Mouse (Mus musculus) Patski (cell line): ENCODE measurements around the gene Camk1d. TPM values are rescaled to one million over a fixed set of nuclear protein-coding genes. Genes with fewer than 3 reads are reported as not detected.

Source experiments
- ATAC-seq: fragments of 100-300 bp; one replicate; pipeline ENCODE4 v1.8.0; 2021
- CTCF ChIA-PET: fragments of 350-600 bp; sonication (Branson Sonifier 250); formaldehyde crosslinking; loops from one replicate; lab custom pipeline; 2022; ENCODE audit warnings: inconsistent platforms; lab: Charles Lee
- POLR2A ChIA-PET: fragments of 350-600 bp; sonication (Branson Sonifier 250); formaldehyde crosslinking; loops from one replicate; lab custom pipeline; 2022; ENCODE audit warnings: antibody characterized with exemption, inconsistent platforms; lab: Charles Lee
- DNase-seq: peaks from one replicate; pipeline ENCODE4 v3.0.0-alpha.2; 2011; ENCODE audit warnings: low read depth, low spot score
- H3K27me3 ChIP-seq: fragments of 371-371 bp; one replicate; pipeline ENCODE4 v1.5.1; 2021
- CTCF ChIP-seq: fragments of 100-300 bp; IDR thresholded peaks from one replicate; pipeline ENCODE4 v1.5.1; 2021
- in situ Hi-C: fragments of 300-500 bp; cut with MboI; formaldehyde crosslinking; loops from 3 replicates; pipeline ENCODE4 v1.11.1; 2018; ENCODE audit warnings: low pct_unique_long_range_greater_than_20kb, mixed read lengths
- polyA plus RNA-seq: library from polyadenylated mRNA; unstranded; gene quantifications from one replicate; pipeline ENCODE4 v1.2.3, GENCODE M21; 2021

The Camk1d gene
- polyA plus RNA-seq, 1 experiment from 2014 or later, result 2.0 TPM

GRCm38 (mm10) chr2:5670146-5670545 is 44.2 kb downstream of the Camk1d start:
- no peaks in the 10 kb centered on the region for H3K27me3 ChIP-seq
- in situ Hi-C loops, result no loop called here
- no peak for ATAC-seq
- POLR2A ChIA-PET, result no interaction called here
- CTCF ChIA-PET, result interaction anchor here (1.0 kb wide), 1 partner anchor 100 kb away, joined by 3 read pairs; no protein-coding TSS in a partner anchor
- TF ChIP-seq CTCF, result no peak
- no peak for DNase-seq

GRCm38 (mm10) chr2:5669498-5670040 is 44.7 kb downstream of the Camk1d start:
- POLR2A ChIA-PET, result no interaction called here
- in situ Hi-C loops, result no loop called here
- H3K27me3 ChIP-seq, result no peaks in the 10 kb centered on the region
- ATAC-seq (no peak), DNase-seq (no peak)
- CTCF ChIA-PET, result interaction anchor here (0.7 to 1.0 kb wide), 2 partner anchors 18 to 101 kb away, joined by 3 read pairs; no protein-coding TSS in a partner anchor
- no peak for TF ChIP-seq CTCF

GRCm38 (mm10) chr2:5668940-5669339 is 45.4 kb downstream of the Camk1d start:
- ChIA-PET CTCF (interaction anchor here (0.7 kb wide), 1 partner anchor 18 kb away, joined by 3 read pairs; no protein-coding TSS in a partner anchor), POLR2A (no interaction called here)
- ATAC-seq, result no peak
- no peaks in the 10 kb centered on the region for H3K27me3 ChIP-seq
- in situ Hi-C loops, result no loop called here
- no peak for TF ChIP-seq CTCF
- no peak for DNase-seq

GRCm38 (mm10) chr2:5663499-5663898 is 50.8 kb downstream of the Camk1d start:
- in situ Hi-C loops, result no loop called here
- no peak for TF ChIP-seq CTCF
- no peak for DNase-seq
- CTCF ChIA-PET, result no interaction called here
- POLR2A ChIA-PET, result no interaction called here
- ATAC-seq, result no peak
- H3K27me3 ChIP-seq, result no peaks in the 10 kb centered on the region

GRCm38 (mm10) chr2:5661946-5662345 is 52.4 kb downstream of the Camk1d start:
- ChIA-PET POLR2A (no interaction called here), CTCF (no interaction called here)
- DNase-seq (no peak), ATAC-seq (no peak)
- H3K27me3 ChIP-seq, result no peaks in the 10 kb centered on the region
- in situ Hi-C loops, result no loop called here
- TF ChIP-seq CTCF, result no peak

GRCm38 (mm10) chr2:5658000-5658399 is 56.3 kb downstream of the Camk1d start:
- ATAC-seq, result no peak
- H3K27me3 ChIP-seq, result no peaks in the 10 kb centered on the region
- no peak for DNase-seq
- CTCF ChIA-PET, result no interaction called here
- no peak for TF ChIP-seq CTCF
- POLR2A ChIA-PET, result no interaction called here
- in situ Hi-C loops, result no loop called here

GRCm38 (mm10) chr2:5656326-5656725 is 58.0 kb downstream of the Camk1d start:
- ATAC-seq, result no peak
- TF ChIP-seq CTCF, result no peak
- no peaks in the 10 kb centered on the region for H3K27me3 ChIP-seq
- no peak for DNase-seq
- ChIA-PET CTCF (no interaction called here), POLR2A (no interaction called here)
- in situ Hi-C loops, result no loop called here

- POLR2A ChIA-PET, result no interaction called here
- TF ChIP-seq CTCF, result no peak
- ATAC-seq (no peak), DNase-seq (no peak)
- in situ Hi-C loops, result no loop called here
- H3K27me3 ChIP-seq, result no peaks in the 10 kb centered on the region
- CTCF ChIA-PET, result no interaction called here
Measured at GRCm38 (mm10) chr2:5652071-5652470, 62.2 kb downstream of the Camk1d start.

GRCm38 (mm10) chr2:5651285-5651870 is 62.9 kb downstream of the Camk1d start:
- POLR2A ChIA-PET, result no interaction called here
- no peak for ATAC-seq

GRCm38 (mm10) chr2:5649226-5649625 is 65.1 kb downstream of the Camk1d start:
- DNase-seq, result no peak
- no peak for TF ChIP-seq CTCF
- ChIA-PET CTCF (no interaction called here), POLR2A (no interaction called here)
- ATAC-seq, result no peak
- H3K27me3 ChIP-seq, result no peaks in the 10 kb centered on the region
- in situ Hi-C loops, result no loop called here

More at GRCm38 (mm10) chr2:5651285-5651870, 62.9 kb downstream of the Camk1d start:
- DNase-seq, result no peak
- no peaks in the 10 kb centered on the region for H3K27me3 ChIP-seq
- in situ Hi-C loops, result no loop called here
- TF ChIP-seq CTCF, result no peak
- CTCF ChIA-PET, result interaction anchor here (0.9 kb wide), 1 partner anchor 18 kb away, joined by 3 read pairs; no protein-coding TSS in a partner anchor

GRCm38 (mm10) chr2:5648764-5649163 is 65.6 kb downstream of the Camk1d start:
- ChIA-PET POLR2A (no interaction called here), CTCF (no interaction called here)
- in situ Hi-C loops, result no loop called here
- no peak for ATAC-seq
- TF ChIP-seq CTCF, result no peak
- DNase-seq, result no peak
- H3K27me3 ChIP-seq, result no peaks in the 10 kb centered on the region

- no peak for TF ChIP-seq CTCF
- POLR2A ChIA-PET, result no interaction called here
- CTCF ChIA-PET, result no interaction called here
- ATAC-seq (no peak), DNase-seq (no peak)
- no peaks in the 10 kb centered on the region for H3K27me3 ChIP-seq
- in situ Hi-C loops, result no loop called here
Measured at GRCm38 (mm10) chr2:5646322-5646721, 68.0 kb downstream of the Camk1d start.
